Mouse (Mus musculus) limb, embryonic 13.5 days (tissue): ENCODE data around the gene Ankrd28. TPM values are rescaled to one million over a fixed set of nuclear protein-coding genes. Genes with fewer than 3 reads are reported as not detected.

Source experiments
- ATAC-seq: fragments of 200-750 bp; cut with Nextera tagmentation; 2 replicates; pipeline ENCODE4 v1.8.0; 2017; ENCODE audit warnings: low read depth, moderate number of reproducible peaks, moderate TSS enrichment; ENCODE audit not compliant: low FRiP score
- H3K27ac ChIP-seq: fragments of 300-500 bp; sonication (generic); 2 replicates; pipeline ENCODE4 v1.5.1; 2015; ENCODE audit warnings: inconsistent platforms, mild to moderate bottlenecking, moderate library complexity
- H3K27me3 ChIP-seq: fragments of 300-500 bp; sonication (generic); 2 replicates; pipeline ENCODE4 v1.6.1; 2015; ENCODE audit warnings: mild to moderate bottlenecking, inconsistent platforms
- H3K36me3 ChIP-seq: fragments of 300-500 bp; sonication (generic); 2 replicates; pipeline ENCODE4 v1.6.1; 2015; ENCODE audit warnings: inconsistent platforms, mild to moderate bottlenecking, moderate library complexity
- H3K4me1 ChIP-seq: fragments of 300-500 bp; sonication (generic); 2 replicates; pipeline ENCODE4 v1.6.1; 2015; ENCODE audit warnings: inconsistent platforms
- H3K4me2 ChIP-seq: fragments of 300-500 bp; sonication (generic); replicated peaks from 2 replicates; pipeline ENCODE4 v1.6.1; 2015; ENCODE audit warnings: inconsistent platforms, mild to moderate bottlenecking, moderate library complexity
- H3K4me3 ChIP-seq: fragments of 300-500 bp; sonication (generic); 2 replicates; pipeline ENCODE4 v1.5.1; 2015; ENCODE audit warnings: moderate library complexity, mild to moderate bottlenecking, inconsistent platforms
- H3K9ac ChIP-seq: fragments of 300-500 bp; sonication (generic); 2 replicates; pipeline ENCODE4 v1.6.1; 2015; ENCODE audit warnings: mild to moderate bottlenecking, inconsistent platforms
- H3K9me3 ChIP-seq: fragments of 300-500 bp; sonication (generic); 2 replicates; pipeline ENCODE4 v1.6.1; 2016; ENCODE audit warnings: inconsistent platforms
- WGBS: fragments of 180-500 bp; shearing (Covaris S2); methylation state at CpG from one replicate; pipeline ENCODE4 v1.1.7; 2015; 5-methylcytosine and 5-hydroxymethylcytosine counted together
- polyA plus RNA-seq: library from polyadenylated mRNA; unstranded; fragments of >200 nt; fragmentation: Nextera tagmentation; extraction: Ambion mirVana; gene quantifications from 2 replicates; pipeline ENCODE4 v1.2.1, GENCODE M21; 2015

The Ankrd28 gene
- polyA plus RNA-seq, 1 experiment from 2014 or later: 9.6 TPM

- Histone ChIP-seq H3K4me2 (no peak overlapping the region), H3K27ac (no peak overlapping the region), H3K27me3 (no peaks in the 10 kb centered on the region), H3K9me3 (no peaks in the 10 kb centered on the region), H3K36me3 (peaks cover 35% of the 10 kb centered on the region), H3K9ac (no peak overlapping the region), H3K4me1 (no peaks in the 10 kb centered on the region), H3K4me3 (no peak overlapping the region)
- ATAC-seq: no peak
- WGBS: 78% methylated on average over 6 of the region's 6 CpGs
These were observed 82.1 kb downstream of the Ankrd28 start for GRCm38 (mm10) chr14:31748239-31748873.

- no peak overlapping the region for H3K27ac ChIP-seq
- peaks cover 49% of the 10 kb centered on the region for H3K36me3 ChIP-seq
- H3K4me3 ChIP-seq: no peak overlapping the region
- H3K27me3 ChIP-seq: no peaks in the 10 kb centered on the region
- no peak overlapping the region for H3K9ac ChIP-seq
- WGBS: 92% methylated on average over 3 of the region's 3 CpGs
- H3K4me2 ChIP-seq: no peak overlapping the region
- no peak for ATAC-seq
- H3K4me1 ChIP-seq: no peaks in the 10 kb centered on the region
- H3K9me3 ChIP-seq: no peaks in the 10 kb centered on the region
These were observed 87.9 kb downstream of the Ankrd28 start for GRCm38 (mm10) chr14:31742523-31742922.

GRCm38 (mm10) chr14:31734811-31735210 is 95.6 kb downstream of the Ankrd28 start:
- H3K4me3 ChIP-seq: no peak overlapping the region
- H3K27me3 ChIP-seq: no peaks in the 10 kb centered on the region
- no peaks in the 10 kb centered on the region for H3K9me3 ChIP-seq
- 80% methylated on average over 2 of the region's 2 CpGs for WGBS
- no peak overlapping the region for H3K9ac ChIP-seq
- no peak for ATAC-seq
- peaks cover 29% of the 10 kb centered on the region for H3K36me3 ChIP-seq
- no peak overlapping the region for H3K4me2 ChIP-seq
- H3K4me1 ChIP-seq: no peaks in the 10 kb centered on the region
- no peak overlapping the region for H3K27ac ChIP-seq

GRCm38 (mm10) chr14:31727522-31727921 is 102.9 kb downstream of the Ankrd28 start:
- Histone ChIP-seq H3K9ac (no peak overlapping the region), H3K4me2 (no peak overlapping the region), H3K4me3 (no peak overlapping the region), H3K27me3 (no peaks in the 10 kb centered on the region), H3K36me3 (peaks cover 38% of the 10 kb centered on the region), H3K4me1 (no peaks in the 10 kb centered on the region), H3K27ac (no peak overlapping the region), H3K9me3 (no peaks in the 10 kb centered on the region)
- 86% methylated on average over 3 of the region's 3 CpGs for WGBS
- no peak for ATAC-seq

GRCm38 (mm10) chr14:31722746-31723145 is 107.7 kb downstream of the Ankrd28 start:
- Histone ChIP-seq H3K27ac (no peak overlapping the region), H3K27me3 (no peaks in the 10 kb centered on the region), H3K9ac (no peak overlapping the region), H3K4me3 (no peak overlapping the region), H3K4me2 (no peak overlapping the region), H3K36me3 (peaks cover 54% of the 10 kb centered on the region), H3K9me3 (no peaks in the 10 kb centered on the region), H3K4me1 (no peaks in the 10 kb centered on the region)
- ATAC-seq: no peak
- 69% methylated on average over 1 of the region's 1 CpGs for WGBS

GRCm38 (mm10) chr14:31721256-31721655 is 109.2 kb downstream of the Ankrd28 start:
- Histone ChIP-seq H3K36me3 (peaks cover 54% of the 10 kb centered on the region), H3K9me3 (no peaks in the 10 kb centered on the region), H3K4me3 (no peak overlapping the region), H3K9ac (no peak overlapping the region), H3K27me3 (no peaks in the 10 kb centered on the region), H3K27ac (no peak overlapping the region), H3K4me2 (no peak overlapping the region), H3K4me1 (no peaks in the 10 kb centered on the region)
- WGBS: 88% methylated on average over 3 of the region's 3 CpGs
- ATAC-seq: no peak

- Histone ChIP-seq H3K27ac (no peak overlapping the region), H3K9ac (no peak overlapping the region), H3K4me3 (no peak overlapping the region), H3K4me2 (no peak overlapping the region), H3K27me3 (no peaks in the 10 kb centered on the region), H3K9me3 (no peaks in the 10 kb centered on the region), H3K36me3 (peaks cover 59% of the 10 kb centered on the region), H3K4me1 (no peaks in the 10 kb centered on the region)
- 81% methylated on average over 2 of the region's 2 CpGs for WGBS
- ATAC-seq: no peak
These were observed 112.1 kb downstream of the Ankrd28 start for GRCm38 (mm10) chr14:31718332-31718731.

GRCm38 (mm10) chr14:31717360-31717759 is 113.1 kb downstream of the Ankrd28 start:
- Histone ChIP-seq H3K9me3 (no peaks in the 10 kb centered on the region), H3K27ac (no peak overlapping the region), H3K4me1 (no peaks in the 10 kb centered on the region), H3K36me3 (peaks cover 56% of the 10 kb centered on the region), H3K27me3 (no peaks in the 10 kb centered on the region), H3K9ac (no peak overlapping the region), H3K4me2 (no peak overlapping the region), H3K4me3 (no peak overlapping the region)
- WGBS: 95% methylated on average over 5 of the region's 5 CpGs
- ATAC-seq: no peak

GRCm38 (mm10) chr14:31715669-31716068 is 114.8 kb downstream of the Ankrd28 start:
- no peak overlapping the region for H3K27ac ChIP-seq
- ATAC-seq: no peak
- no peak overlapping the region for H3K9ac ChIP-seq
- H3K27me3 ChIP-seq: no peaks in the 10 kb centered on the region
- no peaks in the 10 kb centered on the region for H3K4me1 ChIP-seq
- H3K4me3 ChIP-seq: no peak overlapping the region
- no peaks in the 10 kb centered on the region for H3K9me3 ChIP-seq
- H3K36me3 ChIP-seq: peaks cover 56% of the 10 kb centered on the region
- no peak overlapping the region for H3K4me2 ChIP-seq

- H3K27me3 ChIP-seq: no peaks in the 10 kb centered on the region
- no peaks in the 10 kb centered on the region for H3K9me3 ChIP-seq
- no peaks in the 10 kb centered on the region for H3K4me1 ChIP-seq
- WGBS: 89% methylated on average over 1 of the region's 1 CpGs
- no peak overlapping the region for H3K9ac ChIP-seq
- no peak overlapping the region for H3K27ac ChIP-seq
- peaks cover 36% of the 10 kb centered on the region for H3K36me3 ChIP-seq
- no peak overlapping the region for H3K4me3 ChIP-seq
- no peak overlapping the region for H3K4me2 ChIP-seq
- ATAC-seq: no peak
These were observed 121.1 kb downstream of the Ankrd28 start for GRCm38 (mm10) chr14:31709343-31709742.

- Histone ChIP-seq H3K4me1 (no peaks in the 10 kb centered on the region; the same call in 1 of the 2 replicates), H3K27ac (no peak overlapping the region), H3K4me3 (no peak overlapping the region), H3K36me3 (peaks cover 66% of the 10 kb centered on the region), H3K27me3 (no peaks in the 10 kb centered on the region), H3K4me2 (no peak overlapping the region), H3K9ac (no peak overlapping the region), H3K9me3 (no peaks in the 10 kb centered on the region)
- ATAC-seq: no peak
- 95% methylated on average over 2 of the region's 2 CpGs for WGBS
These were observed 130.1 kb downstream of the Ankrd28 start for GRCm38 (mm10) chr14:31700376-31700775.

GRCm38 (mm10) chr14:31697755-31698154 is 132.7 kb downstream of the Ankrd28 start:
- Histone ChIP-seq H3K4me1 (peaks cover 6% of the 10 kb centered on the region; the same call in 1 of the 2 replicates), H3K27ac (no peak overlapping the region), H3K36me3 (peaks cover 42% of the 10 kb centered on the region), H3K27me3 (no peaks in the 10 kb centered on the region), H3K4me2 (no peak overlapping the region), H3K9me3 (no peaks in the 10 kb centered on the region), H3K4me3 (no peak overlapping the region), H3K9ac (no peak overlapping the region)
- WGBS: 89% methylated on average over 4 of the region's 4 CpGs
- ATAC-seq: no peak

- H3K27ac ChIP-seq: no peak overlapping the region
- peaks cover 38% of the 10 kb centered on the region for H3K36me3 ChIP-seq
- H3K4me1 ChIP-seq: peaks cover 6% of the 10 kb centered on the region; the same call in 1 of the 2 replicates
- 0 out of 2 replicates have a peak, but pooled peaks have one; percentile 32 for ATAC-seq
- H3K27me3 ChIP-seq: no peaks in the 10 kb centered on the region
- 89% methylated on average over 3 of the region's 3 CpGs for WGBS
- H3K4me3 ChIP-seq: no peak overlapping the region
- no peak overlapping the region for H3K4me2 ChIP-seq
- H3K9me3 ChIP-seq: no peaks in the 10 kb centered on the region
- no peak overlapping the region for H3K9ac ChIP-seq
These were observed 133.1 kb downstream of the Ankrd28 start for GRCm38 (mm10) chr14:31697346-31697745.
